Comparison of ENCODE assay signal across 22 mouse cellular contexts in the genomic region with DNA sequence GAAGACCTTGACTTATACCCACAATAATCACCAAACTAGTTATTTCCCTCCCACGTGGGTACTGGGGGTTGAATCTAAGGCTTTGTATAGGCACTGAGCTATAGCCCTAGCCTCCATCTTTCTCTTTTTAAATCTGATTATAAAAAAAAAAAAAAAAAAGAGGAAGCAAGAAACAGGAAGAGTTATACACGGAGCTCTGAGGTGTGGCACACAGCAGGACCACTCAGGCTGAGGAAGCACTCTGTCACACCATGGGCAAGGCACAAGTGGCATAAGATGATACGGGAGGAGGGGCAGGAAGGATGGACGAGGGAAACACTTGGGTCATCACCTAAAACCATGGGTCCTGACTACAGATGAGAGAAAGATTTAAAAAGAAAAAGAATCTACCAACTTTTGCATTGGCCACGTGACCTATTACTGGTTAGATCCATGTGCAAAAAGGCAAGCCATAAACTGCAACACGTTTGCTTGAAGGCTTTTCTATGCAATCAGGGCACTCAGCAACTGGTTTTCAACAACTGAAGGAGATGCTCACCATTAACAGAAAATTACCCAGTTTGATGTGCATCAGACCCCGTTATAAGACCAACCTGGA.
DNase-seq lines count a peak whose midpoint lies in the region; ATAC-seq and TF ChIP-seq lines count a peak whose summit lies in the region.
"Had no signal": no experiment of that assay in that cellular context is flagged by ENCODE, and none has a peak within 500 bp of the region (broad histone marks: within the 10 kb centered on the region; RNA-seq: fewer than 3 reads in every experiment).

No protein-coding gene starts in this region.

- no peak overlapping the region for H3K27ac ChIP-seq in heart, embryonic 10.5 days
- H3K27ac ChIP-seq in heart, adult 2 months, result no peak overlapping the region
- H3K27ac ChIP-seq: embryonic facial prominence, embryonic 15.5 days; forebrain, embryonic 15.5 days; hindbrain, embryonic 13.5 days; neural tube, embryonic 15.5 days had no signal

- no peak for TF ChIP-seq CTCF in heart, adult 2 months (IDR thresholded peaks at IDR 0.05)

- no peaks in the 10 kb centered on the region for H3K27me3 ChIP-seq in heart, embryonic 10.5 days (ENCODE audit: insufficient read depth, poor library complexity, severe bottlenecking)
- H3K27me3 ChIP-seq in heart, adult 2 months (ENCODE audit: control insufficient read depth, insufficient read depth, low read length), result no peaks in the 10 kb centered on the region
- H3K27me3 ChIP-seq: embryonic facial prominence, embryonic 15.5 days; forebrain, embryonic 15.5 days; heart, embryonic 13.5 days; neural tube, embryonic 15.5 days had no signal

- peaks cover 4% of the 10 kb centered on the region for H3K79me2 ChIP-seq in heart, adult 2 months (replicated peaks; ENCODE audit: control insufficient read depth, insufficient read depth, low read length)

- WGBS in heart, embryonic 10.5 days, result 72% methylated on average over 7 of the region's 7 CpGs
- 75% methylated on average over 7 of the region's 7 CpGs for WGBS in heart, adult 2 months

- H3K4me3 ChIP-seq in heart, embryonic 10.5 days, result no peak overlapping the region
- H3K4me3 ChIP-seq in heart, adult 2 months, result no peak overlapping the region
- H3K4me3 ChIP-seq: embryonic facial prominence, embryonic 15.5 days; forebrain, embryonic 15.5 days; heart, embryonic 13.5 days; hindbrain, embryonic 13.5 days; neural tube, embryonic 15.5 days had no signal

- H3K36me3 ChIP-seq in heart, embryonic 10.5 days, result peaks cover 6% of the 10 kb centered on the region
- peaks cover 8% of the 10 kb centered on the region for H3K36me3 ChIP-seq in heart, adult 2 months (ENCODE audit: control insufficient read depth, insufficient read depth, low read length)
- H3K36me3 ChIP-seq: embryonic facial prominence, embryonic 15.5 days; forebrain, embryonic 15.5 days; G1E; hindbrain, embryonic 13.5 days; neural tube, embryonic 15.5 days had no signal

- no peak for TF ChIP-seq POLR2A in heart, adult 2 months (IDR thresholded peaks at IDR 0.05; ENCODE audit: insufficient read depth, low read depth, low read length)

- no peak for TF ChIP-seq EP300 in heart, adult 2 months (IDR thresholded peaks at IDR 0.05; ENCODE audit: insufficient read depth, low read depth, low read length)

- peak; percentile 79 to 83 for ATAC-seq in hematopoietic stem cell, adult 5-6 weeks (replicated peaks in 1 of 2; ENCODE audit: insufficient read depth in 1 of 2, low FRiP score in 2 of 2, low TSS enrichment in 1 of 2, low read depth in 1 of 2, poor library complexity in 2 of 2, severe bottlenecking in 2 of 2)
- ATAC-seq in neutrophil, adult 5-6 weeks (ENCODE audit: extremely low read depth, insufficient number of reproducible peaks, low FRiP score, poor library complexity, severe bottlenecking), result peak; percentile 64
- ATAC-seq: forebrain, embryonic 15.5 days had no signal

- DNase-seq in heart, embryonic 10.5 days (ENCODE audit: low spot score), result peak; percentile 24
- no peak for DNase-seq in heart, adult 2 months
- DNase-seq in B cell, adult 2 months, result peak; percentile 38 to 41
- no peak for DNase-seq in MN1 (ENCODE audit: low spot score)
- no peak for DNase-seq in cerebellum, adult 18-20 months
- DNase-seq: adrenal gland, postnatal 10 days; cerebellum, adult 8-10 months; cerebellum, postnatal 36 days; heart, postnatal 14 days; kidney, adult 18-20 months; kidney, postnatal 4 days; lung, embryonic 14.5 days; lung, postnatal 36 days; thymus, postnatal 14 days had no signal

- H3K9ac ChIP-seq in heart, adult 2 months (ENCODE audit: low read depth, low read length), result no peak overlapping the region
- H3K9ac ChIP-seq: embryonic facial prominence, embryonic 15.5 days; forebrain, embryonic 15.5 days; hindbrain, embryonic 13.5 days; lung, embryonic 14.5 days; neural tube, embryonic 15.5 days had no signal

- H3K9me3 ChIP-seq in heart, embryonic 10.5 days, result no peaks in the 10 kb centered on the region
- H3K9me3 ChIP-seq: embryonic facial prominence, embryonic 15.5 days; forebrain, embryonic 15.5 days; G1E; heart, embryonic 13.5 days; hindbrain, embryonic 13.5 days; neural tube, embryonic 15.5 days had no signal

- peaks cover 50% of the 10 kb centered on the region for H3K4me1 ChIP-seq in heart, embryonic 10.5 days
- H3K4me1 ChIP-seq in heart, adult 2 months (ENCODE audit: control insufficient read depth, insufficient read depth, low read length), result peaks cover 23% of the 10 kb centered on the region

- intact Hi-C loops in heart, adult 2 months (cut with DNase I), result loop anchor here (5.0 kb wide), 2 partner anchors 38 to 53 kb away; no protein-coding TSS in a partner anchor

Comparison
In these comparisons a context has a peak if more than half of its experiments do, and no peak if none do; other contexts are left out.
1. DNase-seq: peak in heart, embryonic 10.5 days (single experiment) and B cell, adult 2 months (2 of 2); none in heart, adult 2 months (0 of 2), MN1 (single experiment) and cerebellum, adult 18-20 months (0 of 2).